Mouse (Mus musculus): ENCODE measurements around the gene 4933428G20Rik. TPM values are rescaled to one million over a fixed set of nuclear protein-coding genes. Genes with fewer than 3 reads are reported as not detected.

4933428G20Rik gene
- polyA plus RNA-seq, 1 experiment from 2014 or later, result 0.36 TPM

- no peaks in the 10 kb centered on the region for H3K36me3 ChIP-seq
- peak overlapping the region; percentile 89 for H3K4me2 ChIP-seq
- H3K9me3 ChIP-seq, result no peaks in the 10 kb centered on the region
- peaks cover 66% of the 10 kb centered on the region for H3K27me3 ChIP-seq
- no peak overlapping the region for H3K27ac ChIP-seq
- H3K4me3 ChIP-seq (replicated peaks), result peak overlapping the region; percentile 49
- WGBS, result 12% methylated on average over 8 of the region's 8 CpGs
- no peak for ATAC-seq (ENCODE audit: insufficient number of reproducible peaks, insufficient read depth, low FRiP score, low TSS enrichment, low read depth)
- peaks cover 34% of the 10 kb centered on the region for H3K4me1 ChIP-seq (replicated peaks)
- no peak overlapping the region for H3K9ac ChIP-seq (replicated peaks)
Observed at GRCm38 (mm10) chr11:97532354-97532753, 32.2 kb upstream of the 4933428G20Rik start.

GRCm38 (mm10) chr11:97531381-97532260 is 31.5 kb upstream of the 4933428G20Rik start:
- 7% methylated on average over 46 of the region's 46 CpGs for WGBS
- ATAC-seq (ENCODE audit: insufficient number of reproducible peaks, insufficient read depth, low FRiP score, low TSS enrichment, low read depth), result peak; percentile 57
- peak overlapping the region; percentile 89 for H3K4me2 ChIP-seq
- peak overlapping the region; percentile 42; the same call in 1 of the 2 replicates for H3K9ac ChIP-seq (replicated peaks)
- H3K36me3 ChIP-seq, result no peaks in the 10 kb centered on the region
- peaks cover 58% of the 10 kb centered on the region for H3K27me3 ChIP-seq
- no peak overlapping the region for H3K27ac ChIP-seq
- peak overlapping the region; percentile 49 for H3K4me3 ChIP-seq (replicated peaks)
- H3K4me1 ChIP-seq (replicated peaks), result peaks cover 27% of the 10 kb centered on the region
- H3K9me3 ChIP-seq, result no peaks in the 10 kb centered on the region

GRCm38 (mm10) chr11:97530961-97531360 is 30.8 kb upstream of the 4933428G20Rik start:
- Histone ChIP-seq H3K9ac (replicated peaks) (no peak overlapping the region), H3K27me3 (peaks cover 52% of the 10 kb centered on the region), H3K36me3 (no peaks in the 10 kb centered on the region), H3K4me1 (replicated peaks) (peaks cover 20% of the 10 kb centered on the region), H3K9me3 (no peaks in the 10 kb centered on the region), H3K4me3 (replicated peaks) (no peak overlapping the region), H3K4me2 (no peak overlapping the region), H3K27ac (no peak overlapping the region)
- 70% methylated on average over 5 of the region's 5 CpGs for WGBS
- ATAC-seq (ENCODE audit: insufficient number of reproducible peaks, insufficient read depth, low FRiP score, low TSS enrichment, low read depth), result no peak

DNA sequence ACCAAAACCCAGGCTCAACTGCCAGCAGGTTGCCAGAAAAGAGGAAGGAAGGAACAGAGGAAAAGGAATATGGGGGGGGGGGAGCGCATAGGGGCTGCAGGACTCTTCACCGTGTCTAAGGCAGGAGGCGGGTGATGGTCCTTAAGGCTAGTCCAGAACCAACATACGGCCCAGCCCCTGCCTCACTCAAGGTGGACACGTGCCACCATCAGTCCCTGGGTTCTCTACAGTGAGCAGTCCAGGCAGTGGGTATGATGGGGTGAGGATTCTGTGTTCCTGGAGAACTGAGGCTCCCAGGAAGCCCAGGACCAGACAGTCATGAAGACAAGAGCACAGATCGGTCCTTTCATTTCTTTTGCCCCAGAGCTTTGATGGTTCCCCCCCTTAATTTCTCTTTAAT is 29.9 kb upstream of the 4933428G20Rik start:
- Histone ChIP-seq H3K4me2 (no peak overlapping the region), H3K4me1 (replicated peaks) (peaks cover 18% of the 10 kb centered on the region), H3K9me3 (no peaks in the 10 kb centered on the region), H3K9ac (replicated peaks) (no peak overlapping the region), H3K4me3 (replicated peaks) (no peak overlapping the region), H3K36me3 (no peaks in the 10 kb centered on the region), H3K27me3 (peaks cover 46% of the 10 kb centered on the region), H3K27ac (no peak overlapping the region)
- WGBS, result 89% methylated on average over 6 of the region's 6 CpGs
- no peak for ATAC-seq (ENCODE audit: insufficient number of reproducible peaks, insufficient read depth, low FRiP score, low TSS enrichment, low read depth)

DNA sequence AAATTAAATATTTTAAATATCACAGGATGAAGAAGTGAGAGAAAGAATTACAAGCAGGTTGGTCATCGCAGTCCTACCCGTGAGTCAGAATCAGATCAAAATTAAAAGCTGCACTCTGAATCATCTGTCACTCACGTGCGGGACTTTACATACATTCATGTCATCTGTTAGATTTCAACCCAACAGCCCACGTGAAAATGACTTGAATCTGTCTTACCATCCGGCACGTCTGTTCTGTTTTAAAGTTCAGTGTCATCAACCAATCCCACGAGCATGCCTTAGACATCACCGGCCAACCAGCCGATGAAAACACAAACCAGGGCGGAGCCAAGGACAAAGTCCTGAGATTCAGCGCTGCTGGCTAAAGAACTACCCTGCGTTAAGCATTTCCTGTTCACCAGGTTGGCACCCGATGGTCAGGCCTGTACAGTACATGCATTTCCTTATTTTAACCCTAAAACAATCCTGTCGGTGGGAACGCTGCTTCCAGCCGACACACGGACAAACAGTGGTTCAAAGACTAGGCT is 28.2 kb upstream of the 4933428G20Rik start:
- H3K27me3 ChIP-seq, result peaks cover 32% of the 10 kb centered on the region
- peaks cover 20% of the 10 kb centered on the region for H3K4me1 ChIP-seq (replicated peaks)

DNA sequence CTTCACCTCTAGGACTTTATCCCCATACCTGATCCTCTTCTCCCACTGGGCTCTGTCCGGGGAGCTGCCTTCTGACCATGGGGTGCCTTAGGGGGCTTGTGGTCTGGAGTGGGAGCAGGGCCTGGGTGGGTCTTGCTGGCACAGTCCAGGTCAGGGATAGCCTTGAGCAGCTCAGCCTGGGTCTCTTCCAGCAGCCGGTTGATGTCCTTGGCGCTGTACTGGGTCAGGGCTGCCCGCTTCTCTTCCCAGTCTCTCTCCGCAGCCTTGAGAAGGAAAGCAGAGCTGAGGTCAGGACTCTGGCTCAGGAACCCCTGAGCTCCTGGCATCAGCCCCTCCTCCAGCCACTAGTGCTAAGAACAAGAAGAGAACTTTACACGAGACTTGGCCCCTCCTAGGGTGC is 25.2 kb upstream of the 4933428G20Rik start:
- no peak overlapping the region for H3K4me2 ChIP-seq
- H3K9ac ChIP-seq (replicated peaks), result no peak overlapping the region
- no peak overlapping the region for H3K4me3 ChIP-seq (replicated peaks)
- H3K4me1 ChIP-seq (replicated peaks), result peaks cover 14% of the 10 kb centered on the region
- no peaks in the 10 kb centered on the region for H3K36me3 ChIP-seq
- 91% methylated on average over 6 of the region's 6 CpGs for WGBS
- H3K27me3 ChIP-seq, result peaks cover 12% of the 10 kb centered on the region
- no peaks in the 10 kb centered on the region for H3K9me3 ChIP-seq
- H3K27ac ChIP-seq, result no peak overlapping the region
- ATAC-seq (ENCODE audit: insufficient number of reproducible peaks, insufficient read depth, low FRiP score, low TSS enrichment, low read depth), result no peak

More for the DNA sequence above, 28.2 kb upstream of the 4933428G20Rik start:
- WGBS, result 72% methylated on average over 18 of the region's 18 CpGs
- no peak overlapping the region for H3K9ac ChIP-seq (replicated peaks)
- H3K36me3 ChIP-seq, result no peaks in the 10 kb centered on the region
- H3K27ac ChIP-seq, result no peak overlapping the region
- no peaks in the 10 kb centered on the region for H3K9me3 ChIP-seq
- no peak overlapping the region for H3K4me2 ChIP-seq
- H3K4me3 ChIP-seq (replicated peaks), result no peak overlapping the region
- no peak for ATAC-seq (ENCODE audit: insufficient number of reproducible peaks, insufficient read depth, low FRiP score, low TSS enrichment, low read depth)

DNA sequence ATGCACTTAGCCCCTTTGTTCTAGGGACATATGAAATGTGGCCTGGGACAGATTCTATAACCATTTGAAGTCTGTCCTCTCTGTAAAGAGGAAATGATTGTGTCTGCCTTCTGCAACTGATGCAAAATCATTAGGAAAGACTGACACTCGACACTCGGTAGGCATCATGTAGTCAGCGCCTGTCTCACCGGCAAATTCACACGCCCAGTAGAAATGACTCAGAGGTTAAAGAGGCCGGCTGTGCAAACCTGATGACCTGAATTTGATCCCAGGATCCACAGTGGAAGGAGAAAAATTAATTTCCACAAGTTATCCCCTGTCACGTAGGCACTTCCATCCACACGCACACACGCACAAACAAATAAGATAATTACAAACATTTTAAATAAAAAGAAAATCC is 24.2 kb upstream of the 4933428G20Rik start:
- H3K4me1 ChIP-seq (replicated peaks), result peaks cover 14% of the 10 kb centered on the region
- no peak overlapping the region for H3K4me3 ChIP-seq (replicated peaks)
- no peaks in the 10 kb centered on the region for H3K36me3 ChIP-seq
- no peak overlapping the region for H3K27ac ChIP-seq
- H3K4me2 ChIP-seq, result no peak overlapping the region
- no peak overlapping the region for H3K9ac ChIP-seq (replicated peaks)
- H3K27me3 ChIP-seq, result peaks cover 12% of the 10 kb centered on the region
- ATAC-seq (ENCODE audit: insufficient number of reproducible peaks, insufficient read depth, low FRiP score, low TSS enrichment, low read depth), result no peak
- 41% methylated on average over 9 of the region's 9 CpGs for WGBS
- H3K9me3 ChIP-seq, result no peaks in the 10 kb centered on the region

- no peaks in the 10 kb centered on the region for H3K9me3 ChIP-seq
- no peaks in the 10 kb centered on the region for H3K36me3 ChIP-seq
- no peak overlapping the region for H3K9ac ChIP-seq (replicated peaks)
- peaks cover 14% of the 10 kb centered on the region for H3K4me1 ChIP-seq (replicated peaks)
- H3K27me3 ChIP-seq, result peaks cover 12% of the 10 kb centered on the region
- H3K27ac ChIP-seq, result no peak overlapping the region
- no peak for ATAC-seq (ENCODE audit: insufficient number of reproducible peaks, insufficient read depth, low FRiP score, low TSS enrichment, low read depth)
- no peak overlapping the region for H3K4me2 ChIP-seq
- WGBS, result 11% methylated on average over 1 of the region's 1 CpGs
- no peak overlapping the region for H3K4me3 ChIP-seq (replicated peaks)
Observed at GRCm38 (mm10) chr11:97523827-97524261, 23.7 kb upstream of the 4933428G20Rik start.

DNA sequence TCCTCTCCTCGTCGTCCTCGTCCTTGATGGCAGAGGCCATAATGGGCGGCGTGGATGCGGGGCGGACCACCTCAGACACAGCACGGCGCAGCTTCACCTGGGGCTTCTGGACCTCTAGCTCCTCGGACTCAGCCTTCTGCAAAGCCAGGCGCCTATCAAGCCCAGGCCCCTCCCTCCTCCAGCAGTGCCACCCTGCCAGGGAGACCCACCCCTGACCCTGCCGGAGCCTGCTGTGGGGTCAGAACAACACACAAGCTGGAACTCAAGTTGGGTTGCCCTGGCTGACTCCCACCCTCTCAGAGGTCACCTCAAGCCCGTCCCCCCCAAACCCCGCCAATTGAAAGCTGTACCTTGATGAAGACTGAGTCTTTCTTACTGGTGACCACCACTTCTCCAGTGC is 23.0 kb upstream of the 4933428G20Rik start:
- H3K4me2 ChIP-seq, result no peak overlapping the region
- H3K27me3 ChIP-seq, result peaks cover 12% of the 10 kb centered on the region
- ATAC-seq (ENCODE audit: insufficient number of reproducible peaks, insufficient read depth, low FRiP score, low TSS enrichment, low read depth), result no peak
- H3K4me3 ChIP-seq (replicated peaks), result no peak overlapping the region
- 83% methylated on average over 14 of the region's 14 CpGs for WGBS
- H3K9ac ChIP-seq (replicated peaks), result no peak overlapping the region
- no peaks in the 10 kb centered on the region for H3K9me3 ChIP-seq
- H3K27ac ChIP-seq, result no peak overlapping the region
- H3K36me3 ChIP-seq, result no peaks in the 10 kb centered on the region
- peaks cover 14% of the 10 kb centered on the region for H3K4me1 ChIP-seq (replicated peaks)

DNA sequence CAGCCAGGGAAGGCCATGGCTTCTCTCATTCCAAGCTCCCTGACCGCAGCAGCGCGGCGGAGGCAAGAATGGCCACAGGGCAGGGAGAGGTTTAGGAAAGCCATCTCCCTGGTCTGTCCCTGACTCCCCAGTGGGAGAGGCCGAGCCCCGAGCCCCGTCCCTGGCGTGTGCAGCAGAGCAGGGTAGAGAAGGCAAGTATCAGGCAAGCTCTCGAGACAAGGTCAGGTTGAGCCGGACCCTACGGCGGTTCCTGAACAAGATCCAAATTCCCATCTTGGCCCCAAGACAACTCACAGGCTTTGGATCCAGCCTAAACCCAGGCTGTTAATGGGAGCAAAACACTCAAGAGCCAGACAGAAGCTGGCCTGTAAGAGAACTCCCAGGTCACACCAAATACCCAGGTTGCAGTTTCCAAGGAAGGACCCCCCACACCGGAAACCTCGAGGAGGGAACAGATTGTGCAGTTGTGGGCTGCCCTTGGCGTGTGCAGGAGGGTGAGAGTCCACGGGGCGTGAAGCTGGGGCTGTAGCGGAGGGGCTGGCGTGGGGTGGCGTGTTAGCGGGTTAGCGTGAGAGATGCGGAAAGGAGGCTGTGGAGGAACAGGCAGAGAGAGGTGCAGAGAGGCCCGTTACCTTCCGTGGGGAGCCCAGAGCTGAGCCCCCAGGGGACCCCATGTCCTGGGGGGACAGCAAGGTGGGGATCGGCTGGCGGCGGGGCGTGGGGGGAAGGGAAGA is 21.8 kb upstream of the 4933428G20Rik start:
- no peaks in the 10 kb centered on the region for H3K36me3 ChIP-seq
- no peak overlapping the region for H3K4me2 ChIP-seq
- peaks cover 12% of the 10 kb centered on the region for H3K27me3 ChIP-seq
- no peak overlapping the region for H3K27ac ChIP-seq
- H3K9ac ChIP-seq (replicated peaks), result no peak overlapping the region
- H3K4me3 ChIP-seq (replicated peaks), result no peak overlapping the region
- 81% methylated on average over 29 of the region's 29 CpGs for WGBS
- H3K4me1 ChIP-seq (replicated peaks), result peaks cover 14% of the 10 kb centered on the region
- no peak for ATAC-seq (ENCODE audit: insufficient number of reproducible peaks, insufficient read depth, low FRiP score, low TSS enrichment, low read depth)
- H3K9me3 ChIP-seq, result no peaks in the 10 kb centered on the region

GRCm38 (mm10) chr11:97520541-97520940 is 20.4 kb upstream of the 4933428G20Rik start:
- Histone ChIP-seq H3K4me2 (no peak overlapping the region), H3K9me3 (peaks cover under 1% of the 10 kb centered on the region; the same call in 1 of the 2 replicates), H3K27ac (no peak overlapping the region), H3K9ac (replicated peaks) (no peak overlapping the region), H3K4me1 (replicated peaks) (peaks cover 14% of the 10 kb centered on the region), H3K4me3 (replicated peaks) (no peak overlapping the region), H3K27me3 (peaks cover 12% of the 10 kb centered on the region), H3K36me3 (no peaks in the 10 kb centered on the region)
- 92% methylated on average over 7 of the region's 7 CpGs for WGBS
- no peak for ATAC-seq (ENCODE audit: insufficient number of reproducible peaks, insufficient read depth, low FRiP score, low TSS enrichment, low read depth)
